Mouse (Mus musculus): ENCODE data around the gene Dlg2.

Dlg2 gene

DNA sequence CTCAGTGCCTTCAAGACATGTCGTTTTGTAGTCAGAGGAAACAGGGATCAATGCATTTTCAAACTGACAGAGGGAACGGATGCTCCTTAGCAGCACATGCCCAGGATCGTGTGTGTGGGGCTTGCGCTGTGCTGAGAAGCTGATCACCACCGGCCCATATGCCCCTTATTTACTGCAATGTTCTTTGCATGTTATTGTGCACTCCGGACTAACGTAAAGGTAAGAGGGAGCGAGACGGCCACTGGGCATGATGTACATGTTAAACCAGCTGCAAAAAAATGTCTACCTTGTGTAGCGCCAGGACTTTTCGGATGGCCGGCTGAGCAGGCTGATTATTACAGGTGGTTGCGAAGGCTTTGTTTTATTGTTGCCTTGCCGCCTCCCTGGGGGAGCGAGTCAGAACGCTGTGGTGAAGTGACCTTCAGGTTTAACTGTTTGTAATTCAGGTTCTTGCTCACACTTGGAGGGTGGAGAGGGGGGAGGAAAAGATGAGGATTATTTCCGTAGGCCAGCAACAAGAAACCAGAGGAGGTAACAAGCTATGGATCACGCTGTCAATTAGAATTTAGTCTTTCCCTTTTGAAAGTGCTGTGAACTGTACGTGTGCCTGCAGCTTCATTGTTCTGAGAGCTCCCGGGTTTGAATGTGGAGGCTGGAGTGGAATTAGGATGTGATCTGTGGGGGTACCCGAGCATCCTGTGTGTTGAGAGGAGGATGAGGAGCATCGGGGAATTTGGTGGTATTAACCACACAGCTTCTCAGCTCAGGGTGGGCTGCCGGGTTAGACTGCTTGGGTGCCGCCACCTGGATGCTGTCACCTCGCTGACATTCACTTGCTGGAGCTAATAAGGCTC is 614.6 kb downstream of the Dlg2 start:
- peak; percentile 40 for DNase-seq (ENCODE audit: low spot score)

DNA sequence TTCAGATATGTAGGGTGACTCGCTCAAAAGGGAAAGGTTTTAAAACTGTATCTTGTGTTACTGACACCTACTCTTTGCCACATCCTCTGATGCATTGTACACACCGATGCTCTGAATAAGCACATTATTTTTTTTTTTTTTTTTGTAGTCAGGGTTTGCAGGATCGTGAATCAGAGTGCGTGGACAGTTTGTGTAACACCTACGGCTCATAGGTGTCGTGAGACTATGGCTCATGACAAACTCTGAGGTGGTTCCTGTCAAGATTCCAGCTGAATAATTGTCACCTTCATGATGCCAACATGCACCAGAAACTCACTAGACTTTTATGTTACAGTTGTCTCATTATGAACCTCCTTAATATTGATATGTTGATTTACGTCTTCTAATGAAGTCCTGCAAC is 620.0 kb downstream of the Dlg2 start:
- DNase-seq (ENCODE audit: low spot score), result no peak

DNA sequence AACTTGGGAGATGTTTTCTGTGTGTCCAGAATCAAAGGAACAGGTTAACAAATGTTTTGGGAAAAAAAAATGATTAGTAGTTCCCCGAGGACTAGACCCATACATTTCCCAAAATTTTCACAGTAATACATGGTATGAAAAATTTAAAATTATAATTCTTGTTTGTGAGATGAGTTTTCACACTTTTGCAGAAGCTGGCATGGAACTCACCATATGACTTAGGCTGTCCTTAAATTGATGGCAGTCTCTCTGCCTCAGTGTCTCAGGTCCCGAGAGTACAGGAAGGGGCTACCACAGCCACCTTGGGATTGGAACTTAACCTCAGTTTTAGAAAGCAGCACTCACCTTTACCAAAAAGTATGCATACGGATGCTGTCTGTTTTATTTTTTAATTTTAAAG is 622.0 kb downstream of the Dlg2 start:
- no peak for DNase-seq (ENCODE audit: low spot score)

DNA sequence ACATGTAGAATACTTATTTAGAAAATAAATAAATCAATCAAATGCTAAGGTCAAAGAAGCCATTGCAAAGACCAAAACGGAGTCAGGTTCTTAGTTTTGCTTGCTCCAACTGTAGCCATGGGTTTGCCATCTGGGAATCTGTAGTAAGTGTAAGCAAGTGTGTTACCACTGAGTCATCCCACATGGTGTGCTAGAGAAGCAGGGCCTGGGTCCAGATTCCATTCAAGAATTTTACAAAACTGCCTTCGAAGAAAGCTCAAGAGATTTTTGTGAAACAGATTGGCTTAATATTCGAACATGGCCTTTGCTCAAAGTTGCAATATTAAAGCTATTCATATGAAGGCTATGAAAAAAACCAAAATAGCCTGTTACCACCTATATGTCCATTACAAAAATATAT is 633.1 kb downstream of the Dlg2 start:
- DNase-seq (ENCODE audit: low spot score), result no peak

DNA sequence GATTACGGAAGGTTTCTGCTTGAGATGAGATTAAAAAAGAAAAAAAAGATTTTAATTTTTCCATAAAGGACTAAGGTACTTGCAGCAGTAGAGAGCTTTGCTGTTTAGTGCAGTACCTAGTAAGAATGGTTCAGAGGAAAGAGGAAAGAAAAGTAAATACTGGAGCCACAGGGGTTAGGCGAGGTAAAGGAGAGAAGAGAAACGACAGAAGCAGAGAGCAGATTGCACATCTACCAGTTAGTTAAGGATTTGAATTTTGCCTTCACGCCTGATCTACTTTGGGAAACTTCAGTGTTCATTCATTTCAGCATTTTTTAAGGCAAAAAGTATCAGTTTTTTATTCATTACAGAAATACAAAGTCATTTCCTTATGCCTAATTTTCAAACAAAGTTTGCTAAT is 655.7 kb downstream of the Dlg2 start:
- no peak for DNase-seq (ENCODE audit: low spot score)

DNA sequence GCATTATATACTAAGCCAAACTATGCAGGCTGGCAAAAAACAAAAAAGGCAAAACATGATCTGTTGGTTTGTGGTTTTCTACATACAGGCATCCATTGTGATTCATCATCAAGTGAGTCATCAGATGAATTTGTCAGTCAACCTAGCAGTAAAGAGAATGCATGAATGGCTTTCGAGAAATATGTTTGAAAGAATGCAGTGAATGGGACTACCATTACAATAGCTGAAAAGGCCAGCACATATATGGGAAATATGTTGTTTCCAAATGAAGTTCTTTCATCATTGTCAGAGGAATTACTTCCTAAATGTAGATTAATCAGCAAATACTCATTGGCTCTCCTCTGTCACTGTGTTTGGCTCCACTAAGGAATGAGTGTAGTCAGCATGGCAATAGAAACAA is 677.6 kb downstream of the Dlg2 start:
- no peak for DNase-seq (ENCODE audit: low spot score)

DNA sequence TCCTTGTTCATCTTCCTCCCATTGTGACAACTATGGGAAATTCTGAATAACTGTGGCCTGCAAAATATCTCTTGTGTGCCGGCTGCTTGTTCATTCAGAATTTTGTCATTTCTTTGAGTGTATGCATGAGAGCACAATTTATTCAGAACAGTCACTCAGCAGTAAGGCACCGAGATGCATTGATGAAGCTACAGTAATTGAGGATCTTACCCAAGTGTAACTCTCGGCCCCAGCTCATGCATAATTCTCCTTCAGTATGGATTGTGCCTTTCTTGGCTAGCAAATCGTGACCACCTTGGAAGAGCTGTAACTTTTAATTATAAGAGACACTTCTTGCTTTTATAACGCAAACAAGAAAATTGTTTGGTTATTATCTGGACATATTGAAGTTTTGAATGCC is 682.7 kb downstream of the Dlg2 start:
- no peak for DNase-seq (ENCODE audit: low spot score)

DNA sequence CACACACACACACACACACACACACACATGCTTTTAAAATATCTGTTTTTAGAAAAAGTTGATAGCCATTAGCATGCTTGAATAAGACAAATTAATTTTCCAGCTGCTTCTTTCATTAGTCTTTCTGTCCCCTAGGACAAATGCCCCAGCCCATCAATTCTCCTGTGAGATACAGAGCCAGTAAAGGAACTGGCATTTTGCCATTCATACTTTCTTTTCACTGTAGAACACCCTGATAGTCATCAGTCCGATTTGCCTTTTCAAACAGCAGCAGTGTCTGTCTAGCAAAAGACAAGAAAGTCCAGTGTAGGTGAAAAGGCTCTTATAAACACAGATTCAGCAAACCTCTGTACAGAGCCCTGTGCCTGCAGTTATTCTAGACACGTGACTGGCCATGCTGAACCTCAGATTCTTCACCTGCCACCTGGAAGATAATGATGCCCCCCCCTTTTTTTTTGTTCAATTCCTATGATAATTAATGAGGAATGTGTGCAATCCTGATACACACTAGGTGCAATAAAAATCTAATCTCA is 685.2 kb downstream of the Dlg2 start:
- DNase-seq (ENCODE audit: low spot score), result no peak

DNA sequence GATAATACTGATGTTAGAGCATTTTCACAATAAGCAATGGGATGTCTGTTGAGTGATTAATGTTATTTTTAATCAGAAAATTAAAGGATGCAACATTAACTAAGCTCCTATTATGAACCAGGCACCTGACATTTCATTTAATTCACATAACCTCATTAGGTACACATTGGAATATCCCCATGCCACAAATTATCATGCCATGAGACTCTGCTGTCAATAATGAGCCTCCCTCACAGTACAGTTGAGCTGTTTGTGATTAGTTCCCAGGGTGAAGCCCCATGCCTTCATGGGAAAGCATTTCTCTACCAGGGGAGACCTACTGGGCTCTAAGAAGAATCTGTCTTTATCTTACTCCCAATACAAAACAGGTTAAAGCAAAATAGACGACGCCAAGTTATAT is 697.1 kb downstream of the Dlg2 start:
- no peak for DNase-seq (ENCODE audit: low spot score)

DNA sequence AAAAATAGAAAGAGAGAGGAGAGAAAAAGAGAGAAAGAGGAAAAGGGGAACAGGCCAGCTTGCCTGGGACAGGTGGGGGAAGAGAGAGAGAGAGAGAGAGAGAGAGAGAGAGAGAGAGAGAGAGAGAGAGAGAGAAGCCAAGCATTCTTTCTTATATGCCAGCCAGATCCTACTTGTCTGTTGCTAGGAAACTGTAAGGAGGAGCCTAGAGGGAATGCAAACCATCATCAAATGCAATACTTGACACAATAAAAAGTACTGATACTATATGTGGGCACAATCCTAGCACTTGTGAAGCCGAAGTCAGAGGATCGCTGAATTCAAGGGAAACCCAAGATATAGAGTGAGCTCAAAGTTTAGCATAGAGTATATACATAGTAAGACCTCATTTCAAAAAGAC is 711.7 kb downstream of the Dlg2 start:
- no peak for DNase-seq (ENCODE audit: low spot score)

DNA sequence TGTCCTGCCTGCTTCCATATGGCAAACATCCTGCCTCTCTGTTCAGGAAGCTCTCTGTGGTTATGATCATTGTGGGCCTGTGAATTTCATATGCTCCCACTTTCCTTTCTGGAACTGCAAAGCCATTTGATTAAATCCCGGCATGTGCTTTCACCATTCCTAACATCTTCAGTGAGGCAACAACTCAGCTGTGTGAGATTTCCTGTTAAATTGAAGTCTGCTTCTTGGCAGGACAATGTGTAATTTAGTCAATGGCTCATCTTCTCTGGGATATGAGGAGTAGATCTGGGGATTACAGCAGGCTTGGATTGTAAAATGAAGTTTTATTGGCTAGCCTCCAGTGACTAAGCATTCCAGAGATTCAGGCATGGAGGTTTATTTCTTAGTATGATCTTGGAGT is 722.9 kb downstream of the Dlg2 start:
- DNase-seq (ENCODE audit: low spot score), result no peak

DNA sequence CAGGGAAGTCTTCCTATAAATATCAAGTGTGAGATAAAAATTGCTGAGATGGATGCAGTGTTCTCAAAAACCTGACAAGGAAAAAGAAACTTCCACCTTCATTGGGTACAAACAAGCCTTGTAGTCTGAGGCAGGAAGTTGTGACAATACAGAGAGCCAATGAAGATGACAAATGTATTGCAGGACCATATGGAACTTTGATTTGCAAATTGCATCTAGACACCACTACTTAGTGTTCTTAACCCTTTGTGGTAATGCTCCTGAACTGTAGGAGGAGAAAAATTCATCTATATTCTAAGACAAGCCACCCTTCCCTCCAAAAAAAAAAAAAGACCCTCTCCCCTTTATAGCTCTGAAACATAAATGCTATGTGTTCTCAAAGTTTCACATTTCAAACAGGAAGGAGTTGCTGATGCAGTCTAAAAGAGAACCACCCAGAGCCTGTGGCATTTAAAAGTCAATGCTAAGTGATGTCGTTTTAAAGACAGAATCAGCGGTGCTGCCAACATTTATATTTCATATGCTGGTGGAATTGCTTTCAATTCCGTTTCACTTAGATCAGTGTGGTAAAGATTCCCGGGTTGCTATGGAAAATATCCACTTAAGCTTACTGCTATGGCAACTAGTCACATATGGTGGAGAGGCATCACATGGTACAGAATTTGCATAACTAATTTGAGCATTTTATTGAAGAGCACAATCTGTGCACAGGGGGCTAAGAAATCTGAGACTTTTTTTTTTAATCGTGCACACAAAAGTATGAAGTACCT is 731.8 kb downstream of the Dlg2 start:
- no peak for DNase-seq (ENCODE audit: low spot score)

DNA sequence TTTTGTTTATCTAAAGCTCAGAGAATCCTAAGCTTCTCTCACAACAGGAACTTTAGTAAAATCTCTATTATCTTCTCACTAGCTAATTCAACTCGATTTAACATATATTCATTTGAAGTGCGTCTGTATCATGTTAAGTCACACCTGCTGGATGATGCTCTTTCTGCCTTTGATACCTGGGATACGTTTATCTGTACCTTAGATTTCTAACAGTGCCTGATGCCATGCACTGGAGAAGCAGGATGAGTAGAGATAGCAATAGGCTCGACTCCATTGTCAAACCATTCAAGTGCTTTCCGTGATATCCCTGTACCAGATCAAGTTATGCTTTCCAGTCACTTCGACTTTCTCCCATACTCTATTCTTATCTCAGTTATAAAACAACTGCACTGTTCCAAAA is 732.5 kb downstream of the Dlg2 start:
- no peak for DNase-seq (ENCODE audit: low spot score)

DNA sequence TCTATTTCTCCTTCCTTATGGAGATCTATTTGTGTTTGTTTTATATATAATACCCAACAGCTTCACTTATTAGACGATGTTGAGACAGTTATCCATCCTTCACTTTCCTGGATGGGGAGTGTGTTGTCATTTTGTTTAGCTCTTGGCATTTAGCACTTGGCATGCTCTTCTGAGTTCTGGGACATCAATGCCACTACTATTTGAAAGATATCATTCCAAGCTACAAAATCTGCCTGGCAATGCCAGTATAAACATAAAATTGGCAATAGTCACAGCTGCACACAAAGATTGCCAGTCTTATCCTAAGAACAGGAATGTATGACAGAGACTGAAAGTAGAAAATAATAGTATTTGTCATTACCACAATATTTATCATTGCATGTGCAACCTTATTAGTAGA is 735.8 kb downstream of the Dlg2 start:
- no peak for DNase-seq (ENCODE audit: low spot score)

DNA sequence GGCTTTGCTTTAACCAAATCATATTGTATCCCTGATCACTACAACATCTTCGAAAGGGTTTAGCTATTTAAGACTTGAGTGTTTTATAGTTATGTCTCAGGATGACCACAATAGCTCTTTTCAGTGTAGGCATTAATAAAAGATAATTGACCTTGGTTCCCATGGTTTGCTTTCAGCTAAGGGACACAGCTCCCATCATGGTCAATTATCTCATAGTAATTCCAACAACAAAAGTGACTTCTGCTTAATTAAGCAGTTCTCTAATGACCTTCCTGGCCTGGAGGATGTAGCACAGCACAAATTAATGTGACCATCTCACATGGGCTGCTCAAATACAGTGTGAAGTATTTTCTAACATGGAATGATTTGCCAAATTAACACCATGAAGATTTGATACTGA is 738.4 kb downstream of the Dlg2 start:
- no peak for DNase-seq (ENCODE audit: low spot score)

DNA sequence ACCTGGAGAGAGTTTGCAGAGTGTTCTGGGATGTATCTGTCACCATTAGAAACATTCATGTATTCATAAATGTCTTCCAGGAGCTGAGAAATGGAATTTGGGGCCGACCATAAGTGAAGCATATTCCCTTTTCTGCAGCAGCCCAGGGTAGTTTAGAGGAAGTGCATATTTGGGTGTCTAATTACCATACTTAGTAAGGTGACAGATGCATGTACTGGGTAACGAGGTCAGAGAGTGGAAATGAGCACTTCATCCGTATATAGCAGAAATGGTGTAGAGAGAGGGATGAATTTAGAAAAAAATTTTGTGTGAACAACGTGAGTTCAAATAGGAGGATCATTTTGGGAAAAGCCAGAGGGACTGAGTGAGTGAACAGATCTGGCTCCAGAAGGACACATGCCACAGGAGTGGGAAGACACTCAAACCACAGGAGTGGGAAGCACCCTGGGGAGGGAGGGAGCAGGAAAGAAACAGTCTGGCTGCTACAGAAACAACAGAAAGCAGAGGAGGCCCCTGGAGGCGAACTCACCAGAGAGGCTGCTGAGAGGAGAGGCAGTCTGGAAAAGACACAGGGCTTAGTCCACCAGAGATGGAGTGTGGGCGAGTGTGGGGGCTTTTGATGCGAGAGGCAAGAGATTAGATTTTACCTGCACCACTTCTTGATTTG is 742.0 kb downstream of the Dlg2 start:
- no peak for DNase-seq (ENCODE audit: low spot score)

DNA sequence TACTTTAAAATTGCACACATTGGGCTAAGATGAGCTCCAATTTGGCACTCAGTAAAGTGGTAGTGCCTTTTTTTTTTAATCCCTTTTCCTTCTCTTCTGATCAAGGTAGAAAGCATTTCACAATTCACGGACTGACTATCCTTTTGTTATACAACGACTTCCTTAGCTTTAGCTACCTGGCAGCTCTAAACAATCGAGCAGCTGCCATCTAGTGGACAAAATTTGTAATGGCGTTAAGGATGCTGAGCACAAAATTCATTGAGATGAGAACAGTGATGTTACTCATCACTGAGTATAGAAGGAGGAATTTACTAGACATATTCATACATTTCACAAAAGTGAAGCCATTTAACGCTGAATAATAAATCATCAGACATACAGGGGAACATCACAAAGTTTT is 750.0 kb downstream of the Dlg2 start:
- peak; percentile 89 for DNase-seq (ENCODE audit: low spot score)

DNA sequence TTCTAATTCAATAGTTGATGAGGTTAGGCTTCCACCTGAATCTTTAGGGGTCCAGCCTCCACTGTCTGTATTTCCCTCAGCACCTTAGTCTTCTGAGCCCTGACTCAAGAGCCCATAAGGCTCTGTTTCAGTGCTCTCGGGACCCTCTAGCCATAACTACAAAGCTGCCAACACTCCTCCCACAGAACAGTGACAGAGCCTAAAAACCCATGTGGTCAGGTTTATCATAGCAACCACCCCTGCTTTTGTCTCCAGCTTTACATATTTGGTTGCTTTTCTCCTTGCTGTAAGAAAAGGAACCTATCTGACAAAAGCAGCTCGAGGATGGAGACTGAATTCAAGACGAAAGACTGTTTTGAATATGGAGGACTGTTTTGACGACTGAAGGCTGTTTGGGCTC is 765.2 kb downstream of the Dlg2 start:
- no peak for DNase-seq (ENCODE audit: low spot score)

DNA sequence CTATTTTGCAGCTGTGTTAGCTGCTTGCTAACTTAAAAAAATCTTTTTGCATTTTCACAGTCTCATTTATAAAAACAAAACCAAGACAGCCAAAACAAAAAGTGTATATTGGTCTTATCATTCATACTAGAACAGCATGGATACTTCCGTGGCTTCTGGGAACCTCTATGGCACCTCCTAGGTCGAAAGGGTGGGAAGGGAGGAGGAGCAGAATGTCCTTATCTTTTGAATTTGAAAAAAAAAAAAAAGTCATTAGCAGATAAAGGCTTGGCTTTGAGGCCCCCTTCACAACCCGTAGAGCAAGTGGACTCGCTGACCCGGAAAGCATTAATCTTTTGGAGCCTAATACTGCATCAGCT is 785.2 kb downstream of the Dlg2 start:
- DNase-seq (ENCODE audit: low spot score), result no peak

DNA sequence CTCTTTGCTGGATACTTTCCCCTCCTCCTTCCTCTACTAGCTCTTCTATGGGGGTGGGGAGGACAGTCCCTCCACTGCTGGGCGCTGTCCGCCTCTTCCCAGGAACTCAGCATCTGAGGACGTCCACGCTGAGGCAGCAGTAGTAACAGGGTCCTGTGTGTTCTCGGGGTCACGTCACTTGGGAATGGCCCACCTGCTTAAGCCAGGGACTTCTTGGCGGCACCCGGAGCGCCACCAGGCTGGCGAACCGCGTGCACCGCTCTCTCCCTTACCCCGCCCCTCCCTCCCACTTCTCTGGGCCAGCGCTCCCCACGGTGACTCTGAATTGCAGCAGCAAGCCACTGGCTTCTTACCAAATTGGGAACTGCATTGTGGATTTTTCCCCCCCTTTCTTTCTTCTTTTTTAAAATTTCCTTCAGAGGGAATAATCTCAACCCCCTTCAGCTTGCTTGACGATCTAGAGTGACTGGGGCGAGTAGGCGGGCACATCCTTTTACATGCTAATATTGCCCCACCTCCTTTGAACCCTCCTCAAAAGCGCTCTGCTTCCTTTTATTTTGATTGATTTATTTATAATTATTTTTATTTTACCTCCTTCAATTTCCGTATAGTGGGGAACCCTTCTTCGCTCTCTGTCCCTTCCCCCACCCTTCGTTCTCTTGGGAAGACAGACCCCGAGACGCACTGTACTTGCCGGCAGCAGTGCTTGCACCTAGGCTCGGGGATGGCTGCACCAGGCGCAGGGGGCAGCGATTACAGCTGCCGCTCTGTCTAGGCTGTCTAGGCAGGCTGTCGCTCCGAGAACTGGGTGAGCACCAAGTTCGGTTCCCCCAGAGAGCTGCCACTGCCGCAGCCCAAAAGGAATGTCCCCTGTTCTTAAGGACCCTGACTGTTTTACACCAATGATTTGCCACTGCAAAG is 785.8 kb downstream of the Dlg2 start:
- no peak for DNase-seq (ENCODE audit: low spot score)

DNA sequence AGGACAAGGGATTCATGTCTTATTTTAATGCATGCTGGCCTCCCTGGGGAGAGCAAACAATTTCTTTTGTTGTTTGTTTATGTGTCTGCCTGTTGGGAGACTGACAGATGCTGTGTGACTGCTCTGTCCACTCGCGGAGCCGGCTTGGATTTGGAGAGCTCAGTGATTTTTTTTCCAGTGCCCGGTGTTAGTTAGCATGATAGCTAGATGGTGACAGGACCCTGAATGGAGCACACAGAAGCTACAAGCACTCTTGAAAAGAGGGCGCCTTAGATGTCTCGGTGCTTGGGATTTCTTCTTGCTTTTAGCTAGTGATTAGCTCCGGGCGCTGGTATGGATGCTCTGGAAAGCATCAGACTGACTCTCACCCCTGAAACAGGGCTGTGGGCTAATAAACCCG is 786.5 kb downstream of the Dlg2 start:
- no peak for DNase-seq (ENCODE audit: low spot score)

DNA sequence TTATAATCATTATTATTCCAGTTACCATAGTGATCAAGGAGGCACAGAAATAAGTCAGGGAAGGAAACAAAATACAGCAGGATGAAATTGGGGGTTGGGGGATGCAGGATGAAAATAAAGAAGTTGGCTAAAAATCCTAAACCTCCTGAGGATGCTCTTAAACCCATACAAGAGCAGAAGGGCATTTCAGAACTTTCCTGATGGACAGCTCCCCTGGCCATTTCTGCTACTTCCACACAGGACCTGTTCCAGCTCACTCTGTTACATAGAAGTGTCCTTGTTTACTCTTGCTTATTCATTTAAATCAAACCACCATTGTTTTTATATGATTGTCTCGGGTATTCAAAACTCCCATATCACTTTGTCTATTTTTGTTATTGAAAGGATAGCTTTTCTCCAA is 791.3 kb downstream of the Dlg2 start:
- DNase-seq (ENCODE audit: low spot score), result no peak
